Comparison of ENCODE assay signal across 22 mouse cellular contexts in genomic region chr5:13922295-13922694, GRCm38 (mm10).
DNase-seq lines count a peak whose midpoint lies in the region; ATAC-seq and TF ChIP-seq lines count a peak whose summit lies in the region.
"Had no signal": no experiment of that assay in that cellular context is flagged by ENCODE, and none has a peak within 500 bp of the region (broad histone marks: within the 10 kb centered on the region; RNA-seq: fewer than 3 reads in every experiment).

No protein-coding gene starts in this region.

- no peak overlapping the region for H3K4me3 ChIP-seq in lung, embryonic 14.5 days (ENCODE audit: low read depth, low read length)
- H3K4me3 ChIP-seq in stomach, embryonic 15.5 days (replicated peaks), result no peak overlapping the region
- H3K4me3 ChIP-seq in heart, embryonic 10.5 days, result no peak overlapping the region
- H3K4me3 ChIP-seq: forebrain, embryonic 10.5 days; forebrain, embryonic 13.5 days; heart, adult 2 months; hindbrain, embryonic 12.5 days; hindbrain, embryonic 15.5 days had no signal

- no peak for TF ChIP-seq CTCF in lung, embryonic 14.5 days (IDR thresholded peaks at IDR 0.05; ENCODE audit: low read depth)

- no peak overlapping the region for H3K27ac ChIP-seq in lung, embryonic 14.5 days (ENCODE audit: low read depth)
- H3K27ac ChIP-seq in stomach, embryonic 15.5 days, result no peak overlapping the region; the same call in 1 of the 2 replicates
- no peak overlapping the region for H3K27ac ChIP-seq in heart, embryonic 10.5 days
- H3K27ac ChIP-seq: forebrain, embryonic 10.5 days; forebrain, embryonic 13.5 days; heart, adult 2 months; hindbrain, embryonic 12.5 days; hindbrain, embryonic 15.5 days had no signal

- DNase-seq in embryo, embryonic 10 days (ENCODE audit: low spot score), result peak; percentile 13
- DNase-seq in embryo, embryonic 11 days, result no peak
- peak; percentile 21 for DNase-seq in lung, embryonic 14.5 days
- DNase-seq in lung, postnatal 14 days, result no peak
- DNase-seq in adrenal gland, adult 18-20 months (ENCODE audit: low spot score in 2 of 2), result no peak
- DNase-seq in heart, embryonic 10.5 days (ENCODE audit: low spot score), result no peak
- DNase-seq: adrenal gland, postnatal 10 days; adrenal gland, postnatal 36 days; cerebellum, adult 18-20 months; cerebellum, adult 9-10 months; cerebellum, postnatal 14 days; gastrocnemius, postnatal 10 days; gastrocnemius, postnatal 36 days; heart, adult 2 months had no signal

- no peaks in the 10 kb centered on the region for H3K4me1 ChIP-seq in lung, embryonic 14.5 days (ENCODE audit: insufficient read depth)
- no peaks in the 10 kb centered on the region for H3K4me1 ChIP-seq in stomach, embryonic 15.5 days
- no peaks in the 10 kb centered on the region for H3K4me1 ChIP-seq in heart, embryonic 10.5 days
- H3K4me1 ChIP-seq: forebrain, embryonic 10.5 days; forebrain, embryonic 13.5 days; hindbrain, embryonic 12.5 days; hindbrain, embryonic 15.5 days had no signal

- no peaks in the 10 kb centered on the region for H3K9me3 ChIP-seq in lung, embryonic 14.5 days (ENCODE audit: low read depth, low read length)
- no peaks in the 10 kb centered on the region for H3K9me3 ChIP-seq in stomach, embryonic 15.5 days
- no peaks in the 10 kb centered on the region for H3K9me3 ChIP-seq in heart, embryonic 10.5 days
- H3K9me3 ChIP-seq: forebrain, embryonic 10.5 days; forebrain, embryonic 13.5 days; hindbrain, embryonic 12.5 days; hindbrain, embryonic 15.5 days had no signal

- ATAC-seq in lung, embryonic 14.5 days (ENCODE audit: insufficient read depth), result 0 out of 2 replicates have a peak, but pooled peaks have one; percentile 49
- peak; percentile 81 for ATAC-seq in stomach, embryonic 15.5 days (ENCODE audit: insufficient read depth, low FRiP score, low read depth)
- ATAC-seq: activated CD4-positive, CD25-positive, alpha-beta regulatory T cell, adult 4 months; forebrain, embryonic 13.5 days; forebrain, embryonic 16.5 days had no signal

- H3K27me3 ChIP-seq in lung, embryonic 14.5 days (ENCODE audit: insufficient read depth, low read length), result no peaks in the 10 kb centered on the region
- H3K27me3 ChIP-seq in stomach, embryonic 15.5 days (replicated peaks), result no peaks in the 10 kb centered on the region
- H3K27me3 ChIP-seq in heart, embryonic 10.5 days (ENCODE audit: insufficient read depth, poor library complexity, severe bottlenecking), result no peaks in the 10 kb centered on the region
- H3K27me3 ChIP-seq: forebrain, embryonic 13.5 days; hindbrain, embryonic 12.5 days; hindbrain, embryonic 15.5 days had no signal

- no peak overlapping the region for H3K9ac ChIP-seq in lung, embryonic 14.5 days
- no peak overlapping the region for H3K9ac ChIP-seq in stomach, embryonic 15.5 days
- H3K9ac ChIP-seq: forebrain, embryonic 13.5 days; hindbrain, embryonic 12.5 days; hindbrain, embryonic 15.5 days had no signal

- WGBS in lung, embryonic 14.5 days, result 18% methylated on average over 4 of the region's 4 CpGs
- 22% methylated on average over 4 of the region's 4 CpGs for WGBS in stomach, embryonic 15.5 days
- WGBS in heart, embryonic 10.5 days, result 68% methylated on average over 4 of the region's 4 CpGs

- H3K36me3 ChIP-seq in lung, embryonic 14.5 days (ENCODE audit: insufficient read depth), result no peaks in the 10 kb centered on the region
- no peaks in the 10 kb centered on the region for H3K36me3 ChIP-seq in stomach, embryonic 15.5 days
- H3K36me3 ChIP-seq in heart, embryonic 10.5 days, result no peaks in the 10 kb centered on the region
- H3K36me3 ChIP-seq: forebrain, embryonic 10.5 days; hindbrain, embryonic 12.5 days; hindbrain, embryonic 15.5 days had no signal

- H3K4me2 ChIP-seq in lung, embryonic 14.5 days, result no peak overlapping the region
- no peak overlapping the region for H3K4me2 ChIP-seq in stomach, embryonic 15.5 days
- H3K4me2 ChIP-seq: forebrain, embryonic 13.5 days; heart, embryonic 11.5 days; hindbrain, embryonic 12.5 days; hindbrain, embryonic 15.5 days had no signal

Comparison
In these comparisons a context has a peak if more than half of its experiments do, and no peak if none do; other contexts are left out.
1. DNase-seq: peak in embryo, embryonic 10 days (single experiment) and lung, embryonic 14.5 days (single experiment); none in embryo, embryonic 11 days (single experiment), lung, postnatal 14 days (single experiment), adrenal gland, adult 18-20 months (0 of 2) and heart, embryonic 10.5 days (single experiment).